In the genomic region with DNA sequence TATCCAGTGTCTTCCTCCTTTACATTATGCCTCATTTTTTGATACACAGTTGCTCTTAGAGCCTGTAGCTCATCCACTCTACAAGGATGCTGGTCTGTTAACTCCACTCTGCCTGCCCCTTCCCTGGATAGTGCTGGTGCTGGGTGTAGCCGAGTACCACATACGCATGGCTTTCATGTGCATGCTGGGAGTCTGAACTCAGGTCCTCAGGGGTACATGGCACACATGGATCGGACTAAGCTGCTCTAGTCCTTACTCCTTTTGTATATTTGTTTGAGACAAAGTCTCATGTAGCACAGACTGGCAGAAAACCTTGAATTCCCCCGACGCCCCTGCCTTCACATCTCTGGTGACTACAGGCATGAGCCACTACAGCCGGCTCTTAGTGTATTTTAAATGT, we compare ENCODE assay signal across 10 mouse cellular contexts. TPM values are rescaled to one million over a fixed set of nuclear protein-coding genes. Genes with fewer than 3 reads are reported as not detected.
DNase-seq lines count a peak whose midpoint lies in the region; ATAC-seq and TF ChIP-seq lines count a peak whose summit lies in the region.
"Had no signal": no experiment of that assay in that cellular context is flagged by ENCODE, and none has a peak within 500 bp of the region (broad histone marks: within the 10 kb centered on the region; RNA-seq: fewer than 3 reads in every experiment).

No protein-coding gene starts in this region.

- no peaks in the 10 kb centered on the region for H3K27me3 ChIP-seq in lung, embryonic 14.5 days (ENCODE audit: insufficient read depth, low read length)
- 0 out of 2 replicates have a peak, but pooled peaks cover 4% of the 10 kb centered on the region for H3K27me3 ChIP-seq in forebrain, postnatal 0 days (ENCODE audit: insufficient read depth, low read length)
- H3K27me3 ChIP-seq in limb, embryonic 14.5 days (ENCODE audit: control insufficient read depth, insufficient read depth, low read length): no peaks in the 10 kb centered on the region
- no peaks in the 10 kb centered on the region for H3K27me3 ChIP-seq in stomach, embryonic 15.5 days (replicated peaks)

- H3K4me1 ChIP-seq in lung, embryonic 14.5 days (ENCODE audit: insufficient read depth): peaks cover 13% of the 10 kb centered on the region; the same call in 1 of the 2 replicates
- 0 out of 2 replicates have a peak, but pooled peaks cover 8% of the 10 kb centered on the region for H3K4me1 ChIP-seq in forebrain, postnatal 0 days (ENCODE audit: insufficient read depth)
- H3K4me1 ChIP-seq in limb, embryonic 14.5 days (ENCODE audit: control insufficient read depth, insufficient read depth, low read length): peaks cover 46% of the 10 kb centered on the region
- peaks cover 17% of the 10 kb centered on the region for H3K4me1 ChIP-seq in stomach, embryonic 15.5 days

- TF ChIP-seq CTCF in lung, embryonic 14.5 days (IDR thresholded peaks at IDR 0.05; ENCODE audit: low read depth): no peak
- no peak for TF ChIP-seq CTCF in forebrain, postnatal 0 days (IDR thresholded peaks at IDR 0.05; ENCODE audit: low read depth)

- peak overlapping the region; percentile 68; the same call in 1 of the 2 replicates for H3K27ac ChIP-seq in lung, embryonic 14.5 days (ENCODE audit: low read depth)
- peak overlapping the region; percentile 21; the same call in 1 of the 2 replicates for H3K27ac ChIP-seq in forebrain, postnatal 0 days (ENCODE audit: low read depth, low read length)
- peak overlapping the region; percentile 91 for H3K27ac ChIP-seq in limb, embryonic 14.5 days (replicated peaks; ENCODE audit: low read depth, low read length)
- H3K27ac ChIP-seq in stomach, embryonic 15.5 days: peak overlapping the region; percentile 55

- TF ChIP-seq POLR2A in limb, embryonic 14.5 days (IDR thresholded peaks at IDR 0.05; ENCODE audit: borderline replicate concordance, extremely low read depth, insufficient read depth, insufficient read length): no peak

- no peak overlapping the region for H3K9ac ChIP-seq in lung, embryonic 14.5 days
- H3K9ac ChIP-seq in forebrain, postnatal 0 days: no peak overlapping the region
- H3K9ac ChIP-seq in limb, embryonic 14.5 days (ENCODE audit: low read depth, low read length, severe bottlenecking): no peak overlapping the region
- no peak overlapping the region for H3K9ac ChIP-seq in stomach, embryonic 15.5 days

- no peak overlapping the region for H3K4me2 ChIP-seq in lung, embryonic 14.5 days
- H3K4me2 ChIP-seq in forebrain, postnatal 0 days (ENCODE audit: low read depth): no peak overlapping the region
- peak overlapping the region; percentile 30; the same call in 1 of the 2 replicates for H3K4me2 ChIP-seq in limb, embryonic 14.5 days (replicated peaks; ENCODE audit: low read depth, low read length, severe bottlenecking)
- no peak overlapping the region for H3K4me2 ChIP-seq in stomach, embryonic 15.5 days

- ATAC-seq in lung, embryonic 14.5 days (ENCODE audit: insufficient read depth): no peak
- no peak for ATAC-seq in forebrain, postnatal 0 days
- no peak for ATAC-seq in limb, embryonic 14.5 days (ENCODE audit: low FRiP score, low read depth)
- ATAC-seq in stomach, embryonic 15.5 days (ENCODE audit: insufficient read depth, low FRiP score, low read depth): no peak

- H3K9me3 ChIP-seq in lung, embryonic 14.5 days (ENCODE audit: low read depth, low read length): no peaks in the 10 kb centered on the region
- no peaks in the 10 kb centered on the region for H3K9me3 ChIP-seq in forebrain, postnatal 0 days (ENCODE audit: low read length)
- no peaks in the 10 kb centered on the region for H3K9me3 ChIP-seq in limb, embryonic 14.5 days (ENCODE audit: control insufficient read depth, low read length)
- no peaks in the 10 kb centered on the region for H3K9me3 ChIP-seq in stomach, embryonic 15.5 days

- DNase-seq in lung, embryonic 14.5 days: no peak
- DNase-seq in lung, postnatal 25 days (ENCODE audit: low spot score): no peak
- DNase-seq in forebrain, postnatal 0 days: no peak
- DNase-seq in limb, embryonic 14.5 days (ENCODE audit: low spot score): no peak
- no peak for DNase-seq in T-cell, adult 2 months (ENCODE audit: low spot score)
- no peak for DNase-seq in right cerebral cortex, postnatal 36 days (ENCODE audit: low spot score in 2 of 2)
- no peak for DNase-seq in embryo, embryonic 11 days
- DNase-seq: right cerebral cortex, adult 18-20 months; thymus, adult 2 months had no signal

- no peaks in the 10 kb centered on the region for H3K36me3 ChIP-seq in lung, embryonic 14.5 days (ENCODE audit: insufficient read depth)
- no peaks in the 10 kb centered on the region for H3K36me3 ChIP-seq in forebrain, postnatal 0 days (ENCODE audit: insufficient read depth)
- no peaks in the 10 kb centered on the region for H3K36me3 ChIP-seq in limb, embryonic 14.5 days (ENCODE audit: control insufficient read depth, insufficient read depth, low read length)
- no peaks in the 10 kb centered on the region for H3K36me3 ChIP-seq in stomach, embryonic 15.5 days

- no peak overlapping the region for H3K4me3 ChIP-seq in lung, embryonic 14.5 days (ENCODE audit: low read depth, low read length)
- no peak overlapping the region for H3K4me3 ChIP-seq in forebrain, postnatal 0 days (ENCODE audit: low read depth, low read length)
- no peak overlapping the region for H3K4me3 ChIP-seq in limb, embryonic 14.5 days (replicated peaks; ENCODE audit: low read length)
- no peak overlapping the region for H3K4me3 ChIP-seq in stomach, embryonic 15.5 days (replicated peaks)

- 61% methylated on average over 6 of the region's 6 CpGs for WGBS in lung, embryonic 14.5 days
- 43% methylated on average over 6 of the region's 6 CpGs for whole genome bisulfite sequencing in forebrain, postnatal 0 days
- WGBS in limb, embryonic 14.5 days: 53% methylated on average over 6 of the region's 6 CpGs
- 58% methylated on average over 6 of the region's 6 CpGs for WGBS in stomach, embryonic 15.5 days

RNA-seq across cellular contexts. Expression of a gene that starts 15.0 kb away (rescaled TPM):
- 5.4 and 7.9 TPM in 2 replicates for polyA plus RNA-seq in lung, embryonic 14.5 days (2014; fragmentation: Nextera tagmentation; extraction: Ambion mirVana)
- 13.8 and 19.0 TPM in 2 replicates for total RNA-seq in forebrain, postnatal 0 days (2014; rRNA removed)
- polyA plus RNA-seq in forebrain, postnatal 0 days (2015; fragmentation: Nextera tagmentation; extraction: Ambion mirVana): 3.2 and 5.0 TPM in 2 replicates
- polyA plus RNA-seq in limb, embryonic 14.5 days (2012; rRNA removed): 18.6 and 22.1 TPM in 2 replicates
- polyA plus RNA-seq in limb, embryonic 14.5 days (2014; fragmentation: Nextera tagmentation; extraction: Ambion mirVana): 6.0 and 6.7 TPM in 2 replicates
- 5.6 and 5.7 TPM in 2 replicates for polyA plus RNA-seq in stomach, embryonic 15.5 days (2015; fragmentation: Nextera tagmentation; extraction: Ambion mirVana)

Comparison
In these comparisons a context has a peak if more than half of its experiments do, and no peak if none do; other contexts are left out.
1. H3K27ac ChIP-seq: peak in every context shown above with its lines; median percentile 91 in limb, embryonic 14.5 days; 68 in lung, embryonic 14.5 days; 55 in stomach, embryonic 15.5 days; 21 in forebrain, postnatal 0 days.